Mouse (Mus musculus) kidney, adult 2 months (tissue): ENCODE results near the gene Hoxc6. TPM values are rescaled to one million over a fixed set of nuclear protein-coding genes. Genes with fewer than 3 reads are reported as not detected.

ENCODE experiments used
- DNase-seq: peaks from one replicate; pipeline ENCODE4 v3.0.0; 2021
- H3K27ac ChIP-seq: fragments of 200-500 bp; 2 replicates; pipeline ENCODE4 v1.5.1; 2012; ENCODE audit warnings: low read depth, low read length, control low read depth, inconsistent platforms; ENCODE audit not compliant: insufficient read depth
- H3K27me3 ChIP-seq: fragments of 200-500 bp; replicated peaks from 2 replicates; pipeline ENCODE4 v1.6.1; 2012; ENCODE audit warnings: mild to moderate bottlenecking, moderate library complexity, low read length, inconsistent platforms; ENCODE audit not compliant: control insufficient read depth, insufficient read depth
- H3K36me3 ChIP-seq: fragments of 200-500 bp; 2 replicates; pipeline ENCODE4 v1.6.1; 2012; ENCODE audit warnings: mild to moderate bottlenecking, moderate library complexity, low read length, inconsistent platforms; ENCODE audit not compliant: control insufficient read depth, insufficient read depth
- H3K4me1 ChIP-seq: fragments of 200-500 bp; 2 replicates; pipeline ENCODE4 v1.6.1; 2011; ENCODE audit warnings: low read length; ENCODE audit not compliant: control insufficient read depth, insufficient read depth
- H3K4me3 ChIP-seq: fragments of 200-500 bp; 2 replicates; pipeline ENCODE4 v1.5.1; 2011; ENCODE audit warnings: mild to moderate bottlenecking, low read depth, low read length, control low read depth; ENCODE audit not compliant: insufficient read depth
- CTCF ChIP-seq: fragments of 200-500 bp; conservative IDR thresholded peaks from 2 replicates; pipeline ENCODE4 v1.5.1; 2011; ENCODE audit warnings: low read depth, mild to moderate bottlenecking, control low read depth, low read length, moderate library complexity, mixed read lengths; ENCODE audit not compliant: insufficient read depth, insufficient read length
- POLR2A ChIP-seq: fragments of 200-500 bp; IDR thresholded peaks from one replicate; pipeline ENCODE4 v1.6.1; 2011; ENCODE audit warnings: low read depth, low read length, control low read depth
- WGBS: fragments of 180-500 bp; shearing (Covaris S2); methylation state at CpG from one replicate; pipeline ENCODE4 v1.1.7; 2018; 5-methylcytosine and 5-hydroxymethylcytosine counted together
- polyA plus RNA-seq: library from polyadenylated mRNA; depleted of rRNA; stranded (reverse); fragments of >200 nt; gene quantifications from 2 replicates; pipeline ENCODE4 v1.2.3, GENCODE M21; 2012

The Hoxc6 gene
- polyA plus RNA-seq, 1 experiment: 25.4 TPM

DNA sequence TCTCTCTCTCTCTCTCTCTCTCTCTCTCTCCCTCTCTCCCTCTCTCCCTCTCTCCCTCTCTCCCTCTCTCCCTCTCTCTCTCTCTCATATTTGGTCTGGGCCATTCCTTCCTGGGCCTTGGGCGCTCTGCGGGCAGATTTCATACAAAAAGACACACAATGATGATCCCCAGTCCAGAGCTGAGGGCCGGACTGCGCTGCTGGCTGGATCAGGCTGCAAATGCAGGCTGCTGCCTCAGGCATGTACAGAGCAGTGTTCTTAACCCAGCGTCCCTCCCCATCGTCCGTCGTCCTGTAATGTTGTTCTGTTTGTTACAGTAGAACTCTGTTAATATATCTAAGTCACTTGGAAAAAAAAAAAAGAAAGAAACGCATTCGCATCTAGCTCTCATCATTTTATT, 13.5 kb upstream of the Hoxc6 start:
- H3K27ac ChIP-seq: no peak overlapping the region
- 42% methylated on average over 10 of the region's 10 CpGs for whole genome bisulfite sequencing
- H3K27me3 ChIP-seq: no peaks in the 10 kb centered on the region
- H3K36me3 ChIP-seq: no peaks in the 10 kb centered on the region
- no peak for DNase-seq
- no peak overlapping the region for H3K4me3 ChIP-seq
- TF ChIP-seq CTCF (no peak), POLR2A (no peak)
- peaks cover 2% of the 10 kb centered on the region; the same call in 1 of the 2 replicates for H3K4me1 ChIP-seq

DNA sequence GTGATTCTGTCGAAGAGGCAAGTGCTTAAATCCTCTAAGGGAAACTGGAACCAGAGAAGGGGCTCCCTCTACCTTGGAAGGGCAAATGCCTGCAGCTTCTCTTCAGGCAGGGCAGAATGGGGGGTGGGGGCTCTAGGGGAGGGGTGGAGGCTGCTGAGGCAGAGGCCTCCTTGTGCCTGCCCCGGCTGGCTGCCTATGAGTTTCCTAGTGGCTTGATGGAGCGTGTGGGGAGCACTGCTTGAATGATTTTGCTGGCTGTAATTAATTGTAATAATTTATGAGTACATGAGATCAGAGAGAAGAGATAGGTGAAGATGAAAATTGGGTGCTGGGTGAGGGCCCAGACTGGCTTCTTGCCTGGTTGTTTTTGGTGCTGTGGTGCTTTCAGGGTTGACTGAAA, 13.1 kb upstream of the Hoxc6 start:
- TF ChIP-seq CTCF (no peak), POLR2A (no peak)
- DNase-seq: no peak
- 42% methylated on average over 3 of the region's 3 CpGs for WGBS
- H3K4me3 ChIP-seq: no peak overlapping the region
- no peak overlapping the region for H3K27ac ChIP-seq
- no peaks in the 10 kb centered on the region for H3K27me3 ChIP-seq
- H3K4me1 ChIP-seq: peaks cover 2% of the 10 kb centered on the region; the same call in 1 of the 2 replicates
- no peaks in the 10 kb centered on the region for H3K36me3 ChIP-seq

DNA sequence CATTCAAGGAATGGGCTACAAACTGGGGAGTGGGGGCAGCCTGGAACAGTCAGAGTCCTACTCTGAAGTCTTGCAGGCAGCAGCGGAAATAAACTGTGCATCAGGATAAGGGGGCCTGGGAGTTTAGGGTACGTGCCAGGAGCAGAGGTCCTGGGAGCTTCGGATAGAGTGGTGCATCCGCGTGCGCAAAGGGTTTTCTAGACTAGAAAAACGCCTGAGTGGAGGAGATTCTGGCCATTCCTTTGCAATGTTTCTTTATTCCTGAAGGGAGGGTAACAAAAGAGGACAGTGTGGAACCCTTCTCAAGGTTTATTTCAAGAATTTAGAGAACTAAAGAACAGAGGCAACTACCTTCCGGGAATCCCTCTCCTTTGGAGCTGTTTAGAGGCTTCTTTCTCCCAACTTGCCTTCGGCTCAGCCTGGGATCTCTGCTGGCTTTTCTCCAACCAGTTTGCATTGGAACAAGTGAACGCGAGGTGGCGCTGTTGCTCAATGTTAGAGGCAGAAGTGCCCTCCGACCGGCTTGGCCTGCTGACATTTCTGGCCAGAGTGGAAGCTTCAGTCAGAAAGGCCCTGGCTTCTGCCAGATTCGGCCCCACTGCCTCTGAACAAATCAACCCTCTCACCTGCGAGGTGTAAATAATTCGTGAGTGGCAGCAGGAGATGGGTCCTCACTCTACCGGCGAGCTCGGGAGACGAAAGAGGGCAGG, 10.8 kb upstream of the Hoxc6 start:
- Histone ChIP-seq H3K4me1 (0 out of 2 replicates have a peak, but pooled peaks cover 2% of the 10 kb centered on the region), H3K27ac (no peak overlapping the region), H3K4me3 (no peak overlapping the region), H3K27me3 (no peaks in the 10 kb centered on the region), H3K36me3 (no peaks in the 10 kb centered on the region)
- WGBS: 17% methylated on average over 21 of the region's 21 CpGs
- TF ChIP-seq POLR2A (no peak), CTCF (peak; percentile 98)
- peak; percentile 96 for DNase-seq

DNA sequence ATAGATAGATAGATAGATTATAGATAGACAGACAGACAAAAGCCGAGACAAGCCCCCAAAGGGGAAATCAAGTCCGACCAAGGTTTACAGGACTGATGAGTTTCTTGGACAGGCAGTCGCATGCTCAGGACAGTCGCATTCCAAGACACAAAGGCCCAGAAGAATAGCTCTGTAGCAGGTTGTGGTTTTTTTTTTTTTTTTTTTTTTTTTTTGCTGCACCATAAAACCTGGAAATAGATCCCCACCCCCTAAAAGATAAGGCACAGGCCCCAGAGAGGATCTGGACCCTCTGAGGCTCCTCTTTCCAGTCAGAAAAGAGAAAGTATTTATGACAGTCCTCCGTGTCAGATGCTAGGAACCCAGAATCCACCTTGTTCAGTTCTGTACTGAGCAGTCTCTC, 10.0 kb upstream of the Hoxc6 start:
- 0 out of 2 replicates have a peak, but pooled peaks cover 2% of the 10 kb centered on the region for H3K4me1 ChIP-seq
- H3K27ac ChIP-seq: no peak overlapping the region
- no peak for DNase-seq
- TF ChIP-seq POLR2A (no peak), CTCF (no peak)
- no peak overlapping the region for H3K4me3 ChIP-seq
- no peaks in the 10 kb centered on the region for H3K36me3 ChIP-seq
- no peaks in the 10 kb centered on the region for H3K27me3 ChIP-seq
- 83% methylated on average over 5 of the region's 5 CpGs for WGBS

DNA sequence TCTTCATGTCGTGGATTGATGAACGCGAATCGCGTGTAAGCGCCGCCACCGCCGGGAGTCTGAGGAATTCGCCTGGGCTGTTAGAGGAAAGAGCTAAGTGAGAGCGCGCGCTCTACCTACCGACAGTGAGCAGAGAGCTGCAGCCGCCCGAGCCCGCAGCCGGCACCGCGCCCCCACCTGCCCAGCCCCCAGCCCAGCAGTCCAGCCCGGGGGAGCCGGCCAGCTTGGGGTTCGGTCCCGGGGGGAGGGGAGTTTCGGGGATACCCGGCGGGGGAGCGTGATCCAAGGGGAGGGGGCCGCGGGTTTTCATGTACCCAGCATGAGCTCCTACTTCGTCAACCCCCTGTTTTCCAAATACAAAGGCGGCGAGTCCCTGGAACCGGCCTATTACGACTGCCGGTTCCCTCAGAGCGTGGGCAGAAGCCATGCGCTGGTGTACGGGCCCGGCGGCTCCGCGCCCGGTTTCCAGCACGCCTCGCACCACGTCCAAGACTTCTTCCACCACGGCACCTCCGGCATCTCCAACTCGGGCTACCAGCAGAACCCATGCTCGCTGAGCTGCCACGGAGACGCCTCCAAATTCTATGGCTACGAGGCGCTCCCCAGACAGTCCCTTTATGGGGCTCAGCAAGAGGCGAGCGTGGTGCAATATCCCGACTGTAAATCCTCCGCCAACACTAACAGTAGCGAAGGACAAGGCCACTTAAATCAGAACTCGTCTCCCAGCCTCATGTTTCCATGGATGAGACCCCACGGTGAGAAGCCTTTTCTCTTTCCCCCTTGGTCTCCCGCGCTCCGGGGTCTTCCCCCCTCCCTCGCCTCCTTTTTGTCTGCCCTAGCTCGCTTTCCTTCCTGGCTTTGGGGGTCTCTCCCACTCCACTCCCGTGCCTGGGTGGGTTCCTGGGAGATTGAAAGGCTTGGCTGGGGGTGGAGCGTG, 7.3 kb upstream of the Hoxc6 start, which contains the start of gene Hoxc8:
Gene Hoxc8, plus strand, starts transcription at position 147 of the 937 bp plus-strand sequence.
- WGBS: 13% methylated on average over 69 of the region's 69 CpGs
- DNase-seq: no peak
- no peaks in the 10 kb centered on the region for H3K27me3 ChIP-seq

DNA sequence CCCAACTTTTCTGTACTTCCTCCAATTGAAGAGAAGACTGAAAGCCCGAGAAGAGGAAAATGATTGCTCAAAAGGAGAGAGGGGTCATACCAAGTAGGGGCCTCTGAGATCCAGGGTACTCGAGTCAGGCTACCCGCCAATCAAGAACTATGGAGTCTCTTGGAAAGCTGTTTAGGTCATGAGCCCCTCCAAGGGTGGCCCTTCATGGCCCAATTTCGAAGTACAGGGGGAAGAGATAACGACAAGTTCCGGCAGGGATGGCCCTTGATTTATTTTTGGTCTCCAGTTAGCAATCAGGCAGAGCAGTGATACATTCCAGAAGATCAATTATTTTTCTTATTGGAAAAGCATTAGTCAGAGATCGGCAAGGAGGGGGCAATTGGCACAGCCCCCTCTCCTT, 6.3 kb upstream of the Hoxc6 start:
- Histone ChIP-seq H3K4me1 (0 out of 2 replicates have a peak, but pooled peaks cover 2% of the 10 kb centered on the region), H3K4me3 (peak overlapping the region; percentile 53; the same call in 1 of the 2 replicates), H3K27me3 (no peaks in the 10 kb centered on the region), H3K36me3 (no peaks in the 10 kb centered on the region), H3K27ac (peak overlapping the region; percentile 47)
- no peak for DNase-seq
- 50% methylated on average over 7 of the region's 7 CpGs for WGBS
- TF ChIP-seq POLR2A: no peak
- no peak for TF ChIP-seq CTCF

More for the DNA sequence above, 7.3 kb upstream of the Hoxc6 start, which contains the start of gene Hoxc8:
- Histone ChIP-seq H3K36me3 (no peaks in the 10 kb centered on the region), H3K4me1 (0 out of 2 replicates have a peak, but pooled peaks cover 2% of the 10 kb centered on the region), H3K27ac (peak within 1 kb of the TSS; percentile 47), H3K4me3 (peak within 1 kb of the TSS; percentile 53)
- TF ChIP-seq CTCF: no peak
- no peak for TF ChIP-seq POLR2A

DNA sequence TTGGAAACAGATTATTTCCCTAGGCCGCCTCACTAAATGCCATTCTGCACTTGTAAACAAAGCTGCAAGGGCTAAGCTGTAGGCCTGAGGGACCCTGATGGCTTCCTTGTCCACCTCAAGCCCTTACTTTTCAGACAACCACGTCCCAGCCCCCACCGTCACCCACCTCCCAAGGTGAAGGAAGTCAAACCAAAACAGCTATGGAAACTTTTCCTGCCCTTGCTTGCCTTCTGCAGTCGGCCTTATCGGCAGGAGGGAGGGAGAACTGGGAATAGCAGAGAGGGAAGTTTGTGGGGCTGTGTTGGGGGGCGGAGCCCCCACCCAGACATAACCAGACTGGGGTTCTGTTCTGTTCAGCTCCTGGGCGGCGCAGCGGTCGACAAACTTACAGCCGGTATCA, 5.9 kb upstream of the Hoxc6 start:
- WGBS: 44% methylated on average over 11 of the region's 11 CpGs
- Histone ChIP-seq H3K4me3 (peak overlapping the region; percentile 10), H3K4me1 (0 out of 2 replicates have a peak, but pooled peaks cover 2% of the 10 kb centered on the region), H3K27me3 (no peaks in the 10 kb centered on the region), H3K36me3 (no peaks in the 10 kb centered on the region), H3K27ac (peak overlapping the region; percentile 47)
- DNase-seq: no peak
- TF ChIP-seq POLR2A (no peak), CTCF (no peak)
